Comparison of ENCODE assay signal across 16 mouse cellular contexts in the genomic region with DNA sequence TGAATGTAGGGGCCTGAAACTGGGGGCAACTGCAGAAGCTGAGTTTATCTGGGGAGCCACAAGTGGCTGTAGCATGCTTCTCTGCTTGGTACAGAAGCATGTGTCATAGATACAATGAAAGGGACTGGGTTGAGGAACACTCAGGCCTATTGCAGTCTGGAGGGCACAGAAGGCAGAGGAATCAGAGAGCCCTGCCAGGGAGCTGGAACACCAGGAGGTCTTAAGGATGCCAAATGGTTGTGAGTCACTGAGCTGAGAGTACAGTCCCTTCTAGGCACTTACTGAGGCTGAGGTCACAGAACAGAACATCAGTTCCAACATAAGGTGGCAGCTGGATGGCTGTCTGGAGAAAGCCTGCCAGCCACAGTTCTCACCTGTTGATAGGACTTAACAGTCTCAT.
DNase-seq lines count a peak whose midpoint lies in the region.
"Had no signal": no experiment of that assay in that cellular context is flagged by ENCODE, and none has a peak within 500 bp of the region (broad histone marks: within the 10 kb centered on the region; RNA-seq: fewer than 3 reads in every experiment).

No protein-coding gene starts in this region.

- peak; percentile 32 for DNase-seq in adrenal gland, adult 2 months
- no peak for DNase-seq in adrenal gland, adult 18-20 months (ENCODE audit: low spot score in 2 of 2)
- peak; percentile 19 for DNase-seq in left cerebral cortex, postnatal 4 days
- no peak for DNase-seq in left cerebral cortex, adult 8-10 months (ENCODE audit: low spot score in 2 of 2)
- peak; percentile 49 for DNase-seq in cerebellum, adult 8-10 months
- DNase-seq in cerebellum, postnatal 36 days, result peak; percentile 48 to 57
- DNase-seq in urinary bladder, adult 2 months (ENCODE audit: low spot score), result no peak
- DNase-seq in thymus, postnatal 36 days, result no peak
- DNase-seq: embryo, embryonic 11 days; gastrocnemius, postnatal 14 days; heart, adult 18-20 months; heart, postnatal 14 days; kidney, postnatal 25 days; retina, postnatal 1 day; right cerebral cortex, postnatal 25 days; spleen, adult 18-20 months had no signal

- intact Hi-C loops in left cerebral cortex, postnatal 4 days (cut with DNase I), result no loop called here

Comparison
In these comparisons a context has a peak if more than half of its experiments do, and no peak if none do; other contexts are left out.
1. DNase-seq: peak in adrenal gland, adult 2 months (single experiment), left cerebral cortex, postnatal 4 days (single experiment), cerebellum, adult 8-10 months (single experiment) and cerebellum, postnatal 36 days (2 of 2); none in adrenal gland, adult 18-20 months (0 of 2), left cerebral cortex, adult 8-10 months (0 of 2), urinary bladder, adult 2 months (single experiment) and thymus, postnatal 36 days (0 of 2).